Mouse (Mus musculus) layer of hippocampus, postnatal 14 days (tissue): ENCODE measurements around the gene Fkbp5. TPM values are rescaled to one million over a fixed set of nuclear protein-coding genes. Genes with fewer than 3 reads are reported as not detected.
"Not testable (repeated sequence)": the region's sequence is repeated elsewhere in the genome, so short reads cannot be mapped to it uniquely, and the experiment has no call there.

ENCODE experiments used
- DNase-seq, 2 experiments: peaks; one replicate each; pipeline ENCODE4 v3.0.0; 2021 to 2022; ENCODE audit warnings: low spot score in 2 of 2, mixed read lengths in 1 of 2
- total RNA-seq, 2 experiments: library from RNA; stranded (reverse); gene quantifications; 2 replicates each; pipeline ENCODE4 v1.2.3; 2021

Fkbp5 gene
- total RNA-seq, 2 experiments from 2014 or later, result 65.4 to 78.1 TPM

DNA sequence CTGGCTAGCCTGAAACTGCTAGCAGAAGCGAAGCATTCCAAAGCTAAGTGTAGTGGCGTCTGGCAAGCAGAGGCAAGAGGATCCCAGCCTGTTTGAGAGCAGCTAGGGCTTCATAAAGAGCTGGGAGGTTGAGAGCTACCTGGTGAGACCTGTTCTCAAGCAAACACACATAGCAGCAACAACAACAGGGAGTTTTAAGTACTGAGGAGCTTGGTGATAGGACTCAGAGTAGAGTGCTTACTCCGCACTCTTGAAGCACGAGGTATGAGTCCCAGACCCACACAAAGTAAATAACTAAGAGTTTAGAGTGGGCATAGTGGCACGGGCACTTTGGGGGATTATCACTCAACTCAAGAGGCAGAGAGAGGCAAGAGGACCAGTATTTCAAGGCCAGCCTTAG is 96.3 kb downstream of the Fkbp5 start:
- no peak for DNase-seq

DNA sequence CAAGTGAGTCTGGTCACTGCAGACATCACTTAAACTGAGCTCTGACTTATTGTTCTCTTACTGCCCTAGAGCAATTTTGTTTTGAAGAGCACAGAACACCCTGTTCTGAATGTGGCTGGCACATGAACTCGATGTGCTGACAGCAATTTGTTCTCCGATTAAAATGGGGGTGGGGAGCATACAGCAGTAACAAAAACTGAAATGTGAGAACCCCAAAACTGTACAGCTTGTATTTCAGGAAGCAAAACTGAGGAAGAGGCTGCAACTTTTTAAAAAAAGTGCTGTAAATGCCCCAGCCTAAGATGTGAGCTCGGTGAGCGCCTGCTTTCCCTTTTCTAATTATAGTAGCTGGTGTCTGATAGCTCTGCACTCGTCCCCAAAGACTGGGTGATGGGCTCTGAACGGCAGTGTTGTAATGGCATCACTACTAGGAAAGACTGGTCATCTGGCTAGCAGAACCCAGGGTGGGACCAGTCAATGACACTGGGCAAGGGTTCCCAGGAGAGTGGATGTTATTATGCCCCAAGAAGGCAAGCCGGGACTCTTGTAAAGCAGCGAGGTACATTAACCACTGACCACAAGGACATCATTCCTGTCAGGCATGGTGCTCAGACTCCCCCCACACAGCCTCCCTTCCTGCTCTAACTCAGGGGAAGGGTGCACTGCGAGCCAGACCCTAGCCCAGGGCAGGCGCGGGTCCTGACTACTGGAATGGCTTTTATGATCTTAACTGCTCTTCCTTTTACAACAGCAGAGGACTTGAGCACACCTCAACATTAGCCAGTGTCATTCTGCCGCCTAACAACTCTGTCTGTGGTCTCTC is 96.9 kb downstream of the Fkbp5 start:
- DNase-seq, result peak; percentile 19 to 62

DNA sequence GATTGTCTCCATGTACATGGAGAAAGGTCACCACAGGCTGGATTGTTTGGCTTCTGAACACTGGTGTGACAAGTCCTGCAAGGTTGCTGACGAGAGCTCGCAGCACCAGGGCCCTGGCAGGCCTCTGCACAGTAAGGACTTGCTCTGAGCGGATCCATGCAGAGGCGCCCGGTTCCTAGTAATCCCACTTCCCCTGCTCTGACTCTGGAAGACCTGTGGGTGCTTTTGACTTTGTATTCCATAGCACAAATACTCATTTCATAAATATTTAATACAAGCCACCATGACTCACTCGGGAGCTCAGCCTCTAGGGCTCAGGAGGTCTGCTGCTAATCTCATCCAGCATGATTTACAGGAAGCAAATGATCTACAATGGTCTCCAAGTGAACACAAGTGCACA is 97.7 kb downstream of the Fkbp5 start:
- no peak for DNase-seq

GRCm38 (mm10) chr17:28418954-28419353 is 98.4 kb downstream of the Fkbp5 start:
- DNase-seq, result no peak

GRCm38 (mm10) chr17:28418481-28418880 is 98.8 kb downstream of the Fkbp5 start:
- DNase-seq, result not testable (repeated sequence)

- no peak for DNase-seq
Observed at GRCm38 (mm10) chr17:28417771-28418170, 99.6 kb downstream of the Fkbp5 start.

GRCm38 (mm10) chr17:28415271-28415670 is 102.1 kb downstream of the Fkbp5 start:
- no peak for DNase-seq

GRCm38 (mm10) chr17:28411381-28411960 is 105.9 kb downstream of the Fkbp5 start:
- DNase-seq, result no peak

GRCm38 (mm10) chr17:28410731-28411130 is 106.6 kb downstream of the Fkbp5 start:
- no peak for DNase-seq

DNA sequence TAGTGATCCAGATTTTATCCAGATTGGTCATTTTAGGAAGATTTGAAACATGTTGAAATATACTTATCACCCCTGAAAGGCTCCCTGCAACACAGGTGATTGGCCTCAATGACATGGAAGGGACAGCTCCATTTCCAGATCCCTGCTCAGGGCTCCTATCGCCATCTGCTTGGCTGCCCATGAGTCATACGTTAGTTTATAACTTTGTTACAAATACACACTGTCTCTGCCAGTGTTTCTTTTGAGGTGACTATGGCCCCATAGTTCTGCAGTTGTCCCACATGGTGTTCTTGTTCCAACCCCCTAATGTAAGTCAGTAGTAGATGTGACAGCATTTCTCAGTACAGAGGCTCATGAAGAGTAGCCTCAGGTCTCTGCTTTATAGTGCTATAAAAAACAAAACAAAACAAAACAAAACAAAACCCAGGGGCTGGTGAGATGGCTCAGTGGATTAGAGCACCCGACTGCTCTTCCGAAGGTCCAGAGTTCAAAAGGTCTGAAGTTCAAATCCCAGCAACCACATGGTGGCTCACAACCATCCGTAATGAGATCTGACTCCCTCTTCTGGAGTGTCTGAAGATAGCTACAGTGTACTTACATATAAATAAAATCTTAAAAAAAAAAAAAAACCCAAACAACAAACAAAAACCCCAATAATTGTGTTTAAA is 108.9 kb downstream of the Fkbp5 start:
- no peak for DNase-seq

DNA sequence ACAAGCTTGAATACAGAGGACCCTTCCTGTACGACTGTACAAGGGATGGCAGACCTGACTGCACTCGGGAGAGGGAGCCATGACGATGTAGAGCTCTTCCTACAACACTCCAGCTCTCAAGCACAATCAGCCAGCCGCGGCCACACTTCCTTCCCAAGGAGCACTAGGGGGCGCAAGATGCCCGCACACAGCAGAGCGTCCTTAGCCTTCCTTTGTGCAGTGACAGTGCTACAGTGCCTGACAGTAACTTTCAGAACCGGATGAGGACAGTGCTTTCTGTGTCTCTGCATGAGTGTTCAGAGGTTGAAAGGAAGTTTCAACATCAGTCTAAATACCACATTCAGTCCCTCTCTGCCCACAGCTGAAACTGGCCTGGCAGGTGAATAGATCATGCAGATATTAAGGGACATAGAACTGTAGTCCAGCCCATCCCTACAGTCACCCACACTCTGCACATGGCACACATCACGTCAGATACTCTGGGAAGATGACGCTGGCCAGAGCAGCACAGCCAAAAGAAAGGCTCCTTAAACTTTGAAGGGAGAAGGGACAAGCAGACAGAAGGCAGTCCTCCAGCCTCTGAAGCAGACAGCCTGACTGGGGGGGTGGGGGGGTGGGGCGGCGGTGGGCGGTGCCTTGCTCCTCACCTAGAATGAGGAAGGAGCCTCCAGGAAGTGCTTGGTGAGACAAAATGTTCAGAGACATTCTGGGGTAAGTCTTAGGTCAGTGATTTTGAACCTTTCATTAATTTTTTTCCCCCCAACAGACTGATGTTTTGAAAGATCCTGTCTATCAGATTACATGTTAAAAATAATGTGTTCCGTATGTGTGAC is 109.7 kb downstream of the Fkbp5 start:
- DNase-seq, result peak; percentile 76 to 89

DNA sequence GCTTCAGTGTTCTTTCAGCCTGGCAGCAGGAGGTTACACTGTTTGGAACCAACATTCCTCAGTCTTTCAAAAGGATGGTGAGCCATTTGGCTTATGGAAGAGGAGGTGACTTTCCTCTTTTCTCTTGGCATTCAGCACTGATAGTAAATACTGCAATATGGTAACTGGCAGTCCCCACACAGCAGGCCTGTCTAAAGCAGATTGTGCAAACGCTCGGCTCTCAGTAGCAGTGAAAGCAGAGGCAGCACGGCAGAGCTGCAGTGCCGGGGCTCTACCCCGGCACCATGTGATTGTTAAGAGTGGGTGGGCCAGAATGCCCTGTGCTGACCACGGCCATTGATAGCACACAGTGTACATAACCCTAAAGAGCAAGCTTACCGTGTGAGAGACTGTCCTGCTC is 110.9 kb downstream of the Fkbp5 start:
- DNase-seq, result peak; percentile 40 to 82

DNA sequence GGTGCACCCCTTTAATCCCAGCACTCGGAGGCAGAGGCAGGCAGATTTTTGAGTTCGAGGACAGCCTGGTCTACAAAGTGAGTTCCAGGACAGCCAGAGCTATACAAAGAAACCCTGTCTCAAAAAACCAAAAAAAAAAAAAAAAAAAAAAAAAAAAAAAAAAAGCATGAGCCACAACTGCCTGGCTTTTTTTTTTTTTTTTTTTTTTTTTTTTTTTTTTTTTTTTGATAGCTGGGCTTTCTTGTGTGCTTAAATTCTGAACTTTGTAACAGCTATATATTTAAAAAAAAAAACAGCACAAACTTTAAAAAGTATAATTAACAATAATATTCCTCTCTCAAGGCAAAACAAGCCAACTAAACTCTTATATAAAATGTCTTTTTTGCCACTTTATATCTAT is 112.6 kb downstream of the Fkbp5 start:
- not testable (repeated sequence) for DNase-seq

DNA sequence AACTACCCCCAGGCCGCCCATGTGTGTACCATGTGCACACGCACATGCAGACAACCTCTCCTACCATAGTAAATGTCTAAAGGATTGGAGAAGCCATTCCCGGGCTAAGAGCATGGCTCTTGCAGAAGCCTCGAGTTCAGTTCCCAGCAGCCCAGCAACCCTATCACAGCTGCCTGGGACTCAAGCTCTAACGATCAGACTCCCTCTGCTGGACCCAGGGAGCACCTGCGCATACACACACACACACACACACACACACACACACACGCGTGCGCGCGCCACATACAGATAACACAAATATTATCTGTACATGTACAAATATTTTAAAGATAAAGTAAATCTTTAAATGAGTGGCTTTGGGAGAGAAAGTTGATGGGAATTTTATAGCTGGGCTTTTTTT is 113.0 kb downstream of the Fkbp5 start:
- DNase-seq, result no peak

DNA sequence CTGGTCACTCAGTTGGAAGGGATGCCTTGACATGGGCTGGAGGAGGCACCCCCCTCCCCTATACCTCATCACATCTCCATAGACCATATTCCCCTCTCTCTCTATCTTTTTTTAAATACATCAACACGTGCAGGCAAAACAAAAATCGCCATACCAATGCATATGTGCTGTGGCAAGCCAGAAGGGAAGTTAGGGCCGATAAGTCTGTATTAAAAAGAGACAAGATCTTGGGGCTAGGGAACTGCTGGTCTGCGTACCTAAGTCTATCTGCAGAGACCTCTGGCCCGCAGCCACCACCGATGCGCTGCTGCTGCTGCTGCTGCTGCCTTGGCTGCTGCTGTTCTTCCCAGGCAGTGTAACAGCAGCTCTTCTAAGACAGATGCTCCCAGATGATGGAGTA is 122.3 kb downstream of the Fkbp5 start:
- DNase-seq, result no peak

DNA sequence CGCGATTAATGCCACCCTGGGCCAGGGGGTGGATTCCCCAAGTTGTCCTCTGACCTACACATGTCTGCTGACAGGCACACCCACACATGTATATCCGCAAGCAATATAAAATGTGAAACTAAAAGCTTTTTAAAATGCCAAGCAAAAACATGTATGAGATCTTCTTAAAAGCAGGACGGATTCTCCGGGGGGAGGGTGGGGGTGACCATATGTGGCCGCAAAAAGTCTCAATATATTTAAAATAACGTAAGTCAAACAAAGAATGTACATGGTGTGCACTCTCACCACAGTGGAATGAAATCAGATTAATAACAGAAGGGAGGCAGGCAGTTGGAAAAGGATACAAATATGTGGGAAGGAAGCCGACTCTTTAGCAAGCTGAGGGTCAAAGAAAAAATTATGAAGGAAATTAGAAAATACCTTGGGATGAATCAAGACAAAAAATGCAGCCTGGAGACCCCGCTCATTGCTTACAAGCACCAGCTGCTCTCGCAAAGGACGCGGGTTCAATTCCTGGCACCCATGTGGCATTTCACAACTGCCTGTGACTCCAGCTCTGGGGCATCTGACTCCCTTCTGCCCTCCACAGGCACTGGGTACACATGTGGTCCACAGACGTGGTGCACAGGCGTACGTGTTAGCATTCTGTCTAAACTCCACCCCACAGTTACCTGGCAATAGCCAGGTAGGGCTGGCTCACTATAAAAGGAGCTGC is 123.1 kb downstream of the Fkbp5 start:
- DNase-seq, result no peak

- DNase-seq, result no peak
Observed at GRCm38 (mm10) chr17:28391568-28392432, 125.5 kb downstream of the Fkbp5 start.

- no peak for DNase-seq
Observed at GRCm38 (mm10) chr17:28388534-28388933, 128.8 kb downstream of the Fkbp5 start.

GRCm38 (mm10) chr17:28386150-28386905 is 131.0 kb downstream of the Fkbp5 start:
- peak; percentile 79 to 80 for DNase-seq
